Mouse (Mus musculus) limb, embryonic 14.5 days (tissue): ENCODE data around the gene Med15. TPM values are rescaled to one million over a fixed set of nuclear protein-coding genes. Genes with fewer than 3 reads are reported as not detected.
"Not testable (repeated sequence)": the region's sequence is repeated elsewhere in the genome, so short reads cannot be mapped to it uniquely, and the experiment has no call there.

ENCODE experiments used
- ATAC-seq: fragments of 200-750 bp; cut with Nextera tagmentation; 2 replicates; pipeline ENCODE4 v1.8.0; 2017; ENCODE audit warnings: low read depth, moderate number of reproducible peaks, moderate TSS enrichment; ENCODE audit not compliant: low FRiP score
- DNase-seq: peaks from one replicate; pipeline ENCODE4 v3.0.0-alpha.2; 2015; ENCODE audit warnings: low spot score
- H3K27ac ChIP-seq: fragments of 300-500 bp; sonication (generic); replicated peaks from 2 replicates; pipeline ENCODE4 v1.5.1; 2014; ENCODE audit warnings: low read depth, mild to moderate bottlenecking, low read length, moderate library complexity, mixed read lengths
- H3K27me3 ChIP-seq: fragments of 300-500 bp; sonication (generic); 2 replicates; pipeline ENCODE4 v1.6.1; 2014; ENCODE audit warnings: low read length, mixed read lengths; ENCODE audit not compliant: control insufficient read depth, insufficient read depth
- H3K36me3 ChIP-seq: fragments of 300-500 bp; sonication (generic); 2 replicates; pipeline ENCODE4 v1.6.1; 2014; ENCODE audit warnings: mild to moderate bottlenecking, low read length, moderate library complexity, mixed read lengths; ENCODE audit not compliant: control insufficient read depth, insufficient read depth
- H3K4me1 ChIP-seq: fragments of 300-500 bp; sonication (generic); 2 replicates; pipeline ENCODE4 v1.6.1; 2014; ENCODE audit warnings: antibody characterized with exemption, low read length, mixed read lengths; ENCODE audit not compliant: control insufficient read depth, insufficient read depth
- H3K4me2 ChIP-seq: fragments of 300-500 bp; sonication (generic); replicated peaks from 2 replicates; pipeline ENCODE4 v1.6.1; 2014; ENCODE audit warnings: low read depth, mild to moderate bottlenecking, low read length, moderate library complexity; ENCODE audit not compliant: severe bottlenecking
- H3K4me3 ChIP-seq: fragments of 300-500 bp; sonication (generic); replicated peaks from 2 replicates; pipeline ENCODE4 v1.5.1; 2014; ENCODE audit warnings: low read length
- H3K9ac ChIP-seq: fragments of 300-500 bp; sonication (generic); 2 replicates; pipeline ENCODE4 v1.6.1; 2014; ENCODE audit warnings: mild to moderate bottlenecking, low read depth, low read length, moderate library complexity; ENCODE audit not compliant: severe bottlenecking
- H3K9me3 ChIP-seq: fragments of 300-500 bp; sonication (generic); 2 replicates; pipeline ENCODE4 v1.6.1; 2016; ENCODE audit warnings: low read length; ENCODE audit not compliant: control insufficient read depth
- POLR2A ChIP-seq: fragments of 200-500 bp; IDR thresholded peaks from 2 replicates; pipeline ENCODE4 v1.8.0; 2012; ENCODE audit warnings: inconsistent platforms, mild to moderate bottlenecking, moderate library complexity, borderline replicate concordance; ENCODE audit not compliant: insufficient read depth, insufficient read length; ENCODE audit errors: extremely low read depth
- WGBS: fragments of 180-500 bp; shearing (Covaris S2); extraction: QIAGEN DNeasy Blood & Tissue Kit; methylation state at CpG from one replicate; pipeline ENCODE4 v1.1.7; 2014; 5-methylcytosine and 5-hydroxymethylcytosine counted together
- polyA plus RNA-seq, 2 experiments: library from polyadenylated mRNA; depleted of rRNA in 1 of 2; stranded (reverse) in 1 of 2; unstranded in 1 of 2; fragments of >200 nt; fragmentation: Nextera tagmentation in 1 of 2; extraction: Ambion mirVana in 1 of 2; gene quantifications; 2 replicates each; pipeline versions ENCODE4 v1.2.1 to v1.2.3; 2012 to 2014

Gene Med15
- polyA plus RNA-seq, 2 experiments = 41.6 to 84.6 TPM

GRCm38 (mm10) chr16:17745067-17745466, 12.4 kb upstream of the Med15 start:
- DNase-seq (no peak), ATAC-seq (no peak)
- WGBS = 79% methylated on average over 2 of the region's 2 CpGs
- Histone ChIP-seq H3K27me3 (no peaks in the 10 kb centered on the region), H3K4me2 (no peak overlapping the region), H3K4me1 (no peaks in the 10 kb centered on the region), H3K27ac (no peak overlapping the region), H3K9ac (no peak overlapping the region), H3K4me3 (no peak overlapping the region), H3K36me3 (no peaks in the 10 kb centered on the region), H3K9me3 (no peaks in the 10 kb centered on the region)
- no peak for TF ChIP-seq POLR2A

- H3K4me1 ChIP-seq = no peaks in the 10 kb centered on the region
- H3K4me2 ChIP-seq = no peak overlapping the region
- no peak overlapping the region for H3K9ac ChIP-seq
- ATAC-seq (peak; percentile 47; the same call in 1 of the 2 replicates), DNase-seq (peak; percentile 23)
- H3K27ac ChIP-seq = no peak overlapping the region
- H3K27me3 ChIP-seq = no peaks in the 10 kb centered on the region
- H3K36me3 ChIP-seq = no peaks in the 10 kb centered on the region
- H3K4me3 ChIP-seq = no peak overlapping the region
- no peak for TF ChIP-seq POLR2A
- 8% methylated on average over 1 of the region's 1 CpGs for WGBS
- no peaks in the 10 kb centered on the region for H3K9me3 ChIP-seq
Measured at GRCm38 (mm10) chr16:17744536-17744935, 11.8 kb upstream of the Med15 start.

GRCm38 (mm10) chr16:17743279-17743678, 10.6 kb upstream of the Med15 start:
- no peak for DNase-seq

GRCm38 (mm10) chr16:17742810-17743209, 10.1 kb upstream of the Med15 start:
- ATAC-seq (no peak), DNase-seq (peak; percentile 37)
- no peak overlapping the region for H3K9ac ChIP-seq
- no peaks in the 10 kb centered on the region for H3K9me3 ChIP-seq
- no peak overlapping the region for H3K27ac ChIP-seq
- WGBS = 80% methylated on average over 1 of the region's 1 CpGs
- no peaks in the 10 kb centered on the region for H3K4me1 ChIP-seq
- no peak for TF ChIP-seq POLR2A
- no peaks in the 10 kb centered on the region for H3K27me3 ChIP-seq
- no peak overlapping the region for H3K4me2 ChIP-seq
- no peaks in the 10 kb centered on the region for H3K36me3 ChIP-seq
- H3K4me3 ChIP-seq = no peak overlapping the region

More at GRCm38 (mm10) chr16:17743279-17743678, 10.6 kb upstream of the Med15 start:
- no peak overlapping the region for H3K4me3 ChIP-seq
- no peak overlapping the region for H3K9ac ChIP-seq
- TF ChIP-seq POLR2A = no peak
- H3K4me1 ChIP-seq = no peaks in the 10 kb centered on the region
- no peaks in the 10 kb centered on the region for H3K27me3 ChIP-seq
- no peaks in the 10 kb centered on the region for H3K9me3 ChIP-seq
- no peak overlapping the region for H3K4me2 ChIP-seq
- WGBS = 42% methylated on average over 4 of the region's 4 CpGs
- ATAC-seq = no peak
- no peak overlapping the region for H3K27ac ChIP-seq
- no peaks in the 10 kb centered on the region for H3K36me3 ChIP-seq

GRCm38 (mm10) chr16:17740080-17740479, 7.4 kb upstream of the Med15 start:
- H3K4me1 ChIP-seq = no peaks in the 10 kb centered on the region
- H3K4me2 ChIP-seq = no peak overlapping the region
- H3K27me3 ChIP-seq = no peaks in the 10 kb centered on the region
- no peaks in the 10 kb centered on the region for H3K9me3 ChIP-seq
- no peak for TF ChIP-seq POLR2A
- H3K9ac ChIP-seq = no peak overlapping the region
- WGBS = 77% methylated on average over 4 of the region's 4 CpGs
- H3K27ac ChIP-seq = no peak overlapping the region
- DNase-seq = no peak
- H3K36me3 ChIP-seq = no peaks in the 10 kb centered on the region
- no peak for ATAC-seq
- H3K4me3 ChIP-seq = no peak overlapping the region

- H3K4me2 ChIP-seq = no peak overlapping the region
- H3K27ac ChIP-seq = no peak overlapping the region
- no peaks in the 10 kb centered on the region for H3K9me3 ChIP-seq
- H3K4me3 ChIP-seq = no peak overlapping the region
- no peaks in the 10 kb centered on the region for H3K4me1 ChIP-seq
- 31% methylated on average over 4 of the region's 4 CpGs for WGBS
- TF ChIP-seq POLR2A = no peak
- ATAC-seq (no peak), DNase-seq (no peak)
- H3K9ac ChIP-seq = no peak overlapping the region
- H3K27me3 ChIP-seq = no peaks in the 10 kb centered on the region
- no peaks in the 10 kb centered on the region for H3K36me3 ChIP-seq
Measured at GRCm38 (mm10) chr16:17736156-17736555, 3.5 kb upstream of the Med15 start.

- 82% methylated on average over 6 of the region's 6 CpGs for WGBS
Measured at GRCm38 (mm10) chr16:17734872-17735271, 2.2 kb upstream of the Med15 start.

More at GRCm38 (mm10) chr16:17734872-17735271, 2.2 kb upstream of the Med15 start:
- not testable (repeated sequence) for H3K27ac ChIP-seq, DNase-seq, ATAC-seq, H3K9ac ChIP-seq, H3K4me1 ChIP-seq, H3K4me3 ChIP-seq, H3K9me3 ChIP-seq, H3K27me3 ChIP-seq, H3K36me3 ChIP-seq, H3K4me2 ChIP-seq
